Mouse (Mus musculus) myocyte (in vitro differentiated cells): ENCODE results near the gene Gm45716.

Experiments
- CEBPB ChIP-seq: IDR thresholded peaks from 2 replicates; pipeline ENCODE4 v1.6.1; 2011; ENCODE audit warnings: mild to moderate bottlenecking, moderate library complexity; ENCODE audit not compliant: poor library complexity, insufficient read depth, severe bottlenecking
- MAX ChIP-seq: IDR thresholded peaks from one replicate; pipeline ENCODE4 v1.6.1; 2011; ENCODE audit warnings: low read depth, mild to moderate bottlenecking, control low read depth
- MYOD1 ChIP-seq, 3 experiments: IDR thresholded peaks; one replicate each; pipeline ENCODE4 v1.6.1; 2011; ENCODE audit warnings: control low read depth in 2 of 3, low read depth in 2 of 3, mild to moderate bottlenecking in 2 of 3, moderate library complexity in 1 of 3; ENCODE audit not compliant: insufficient read length in 2 of 3, control insufficient read depth in 1 of 3
- MYOG ChIP-seq, 3 experiments: IDR thresholded peaks; one replicate each; pipeline ENCODE4 v1.6.1; 2011; ENCODE audit warnings: control low read depth in 2 of 3, low read depth in 2 of 3, mild to moderate bottlenecking in 2 of 3; ENCODE audit not compliant: insufficient read length in 2 of 3, control insufficient read depth in 1 of 3, insufficient read depth in 1 of 3
- POLR2A ChIP-seq: IDR thresholded peaks from one replicate; pipeline ENCODE4 v1.6.1; 2011; ENCODE audit warnings: low read depth, mild to moderate bottlenecking, control low read depth, moderate library complexity; ENCODE audit not compliant: insufficient read length
- TCF3 ChIP-seq: IDR thresholded peaks from one replicate; pipeline ENCODE4 v1.6.1; 2011; ENCODE audit warnings: low read depth, control low read depth; ENCODE audit not compliant: insufficient read length
- USF1 ChIP-seq: IDR thresholded peaks from one replicate; pipeline ENCODE4 v1.6.1; 2011; ENCODE audit warnings: low read depth, mild to moderate bottlenecking, control low read depth, moderate library complexity

- TF ChIP-seq POLR2A (no peak), MAX (no peak), USF1 (no peak), TCF3 (no peak), MYOG (IDR thresholded peaks at IDR 0.05; ENCODE audit: control insufficient read depth in 1 of 3, insufficient read depth in 1 of 3, insufficient read length in 2 of 3, low read depth in 2 of 3) (no peak), CEBPB (no peak), MYOD1 (IDR thresholded peaks at IDR 0.05; ENCODE audit: control insufficient read depth in 1 of 3, insufficient read length in 2 of 3, low read depth in 2 of 3) (no peak)
These were observed 62.7 kb downstream of the Gm45716 start for GRCm38 (mm10) chr11:90250189-90250588.
